In genomic region chrX:155888118-155888517, GRCm38 (mm10) we compare ENCODE assay signal across 26 mouse cellular contexts.
"Had no signal": no experiment of that assay in that cellular context is flagged by ENCODE, and none has a peak within 500 bp of the region (broad histone marks: within the 10 kb centered on the region; RNA-seq: fewer than 3 reads in every experiment).

No protein-coding gene starts in this region.

- H3K9me3 ChIP-seq: heart, embryonic 10.5 days; heart, embryonic 12.5 days; hindbrain, embryonic 10.5 days; hindbrain, embryonic 12.5 days; intestine, embryonic 15.5 days; limb, embryonic 13.5 days; limb, embryonic 15.5 days; liver, embryonic 12.5 days had no signal

- H3K4me2 ChIP-seq: heart, embryonic 12.5 days; hindbrain, embryonic 12.5 days; hindbrain, embryonic 14.5 days; intestine, embryonic 15.5 days; limb, embryonic 13.5 days; limb, embryonic 15.5 days; liver, embryonic 12.5 days had no signal

- H3K4me1 ChIP-seq: heart, embryonic 10.5 days; heart, embryonic 12.5 days; hindbrain, embryonic 10.5 days; hindbrain, embryonic 12.5 days; intestine, embryonic 15.5 days; limb, embryonic 13.5 days; limb, embryonic 15.5 days; liver, embryonic 12.5 days had no signal

- H3K36me3 ChIP-seq: heart, embryonic 10.5 days; heart, embryonic 12.5 days; hindbrain, embryonic 10.5 days; hindbrain, embryonic 12.5 days; intestine, embryonic 15.5 days; limb, embryonic 13.5 days; limb, embryonic 15.5 days; liver, embryonic 12.5 days had no signal

- H3K9ac ChIP-seq: heart, embryonic 12.5 days; hindbrain, embryonic 12.5 days; hindbrain, embryonic 14.5 days; intestine, embryonic 15.5 days; limb, embryonic 13.5 days; limb, embryonic 15.5 days; liver, embryonic 12.5 days; liver, embryonic 14.5 days had no signal

- DNase-seq: gastrocnemius, adult 2 months; gastrocnemius, postnatal 10 days; gastrocnemius, postnatal 25 days; heart, adult 18-20 months; heart, postnatal 10 days; heart, postnatal 4 days; kidney, adult 18-20 months; kidney, adult 8-10 months; kidney, postnatal 10 days; kidney, postnatal 25 days; layer of hippocampus, adult 9-11 months; layer of hippocampus, postnatal 36 days; left cerebral cortex, postnatal 4 days had no signal

- H3K27ac ChIP-seq: gastrocnemius, adult 2 months; heart, embryonic 10.5 days; hindbrain, embryonic 10.5 days; hindbrain, embryonic 12.5 days; hindbrain, embryonic 14.5 days; intestine, embryonic 15.5 days; limb, embryonic 13.5 days; limb, embryonic 15.5 days; liver, embryonic 12.5 days; liver, embryonic 14.5 days had no signal

- ATAC-seq: hindbrain, embryonic 16.5 days; inflammation-experienced regulatory T-cells, adult 6 months; intestine, embryonic 15.5 days; intestine, postnatal 0 days; liver, embryonic 12.5 days had no signal

- H3K27me3 ChIP-seq: heart, embryonic 12.5 days; hindbrain, embryonic 12.5 days; intestine, embryonic 15.5 days; limb, embryonic 13.5 days; limb, embryonic 15.5 days; liver, embryonic 12.5 days had no signal

- H3K4me3 ChIP-seq: gastrocnemius, adult 2 months; heart, embryonic 10.5 days; heart, embryonic 12.5 days; hindbrain, embryonic 10.5 days; hindbrain, embryonic 12.5 days; intestine, embryonic 15.5 days; limb, embryonic 13.5 days; limb, embryonic 15.5 days; liver, embryonic 12.5 days had no signal
